Mouse (Mus musculus): Measurements from ENCODE around the gene Ccdc57. TPM values are rescaled to one million over a fixed set of nuclear protein-coding genes. Genes with fewer than 3 reads are reported as not detected.

The Ccdc57 gene
- 0.44 TPM for total RNA-seq (2023)

DNA sequence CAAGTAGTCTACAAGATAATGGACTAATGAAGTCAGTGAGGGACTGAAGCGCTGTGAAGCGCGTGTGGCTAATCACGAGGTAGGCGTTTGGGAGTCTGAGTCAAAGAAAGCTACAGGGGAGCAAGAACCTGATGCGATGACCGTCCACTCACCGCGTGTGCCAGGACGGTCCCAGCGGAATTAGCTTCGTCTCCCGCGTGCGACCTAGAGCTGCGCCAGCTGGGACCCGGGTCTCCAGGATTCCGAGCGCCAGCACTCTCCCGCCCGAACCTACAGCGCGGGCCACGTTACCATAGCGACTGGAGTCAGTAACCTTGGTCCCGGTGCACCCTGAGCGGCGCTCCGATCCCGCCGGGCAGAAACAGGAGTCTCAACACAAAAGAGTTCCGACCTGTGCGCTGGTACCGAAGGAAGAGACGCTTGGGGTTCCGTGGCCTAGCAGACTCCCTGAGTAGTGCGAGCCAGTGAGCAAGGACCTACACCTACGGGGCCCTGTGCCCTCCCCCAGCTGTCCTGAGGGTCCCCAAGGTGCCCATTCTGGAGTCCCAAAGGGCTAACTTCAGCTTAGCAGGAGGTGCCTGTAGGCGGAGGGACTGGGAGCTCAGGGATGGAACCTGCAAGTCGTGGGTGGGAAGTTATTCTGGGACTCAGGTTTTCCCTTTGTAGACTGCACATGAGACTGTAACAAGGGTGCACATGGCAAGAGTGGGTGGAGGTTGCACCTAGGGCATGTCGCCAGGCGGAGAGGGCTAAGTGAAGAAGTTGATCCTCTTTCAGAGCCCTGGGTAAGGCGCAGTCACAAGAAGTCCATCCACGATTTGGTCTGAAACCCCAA is at the start of gene Ccdc57:
Gene Ccdc57 (minus strand): TSS at position 309 of the 835 bp plus-strand sequence.

DNA sequence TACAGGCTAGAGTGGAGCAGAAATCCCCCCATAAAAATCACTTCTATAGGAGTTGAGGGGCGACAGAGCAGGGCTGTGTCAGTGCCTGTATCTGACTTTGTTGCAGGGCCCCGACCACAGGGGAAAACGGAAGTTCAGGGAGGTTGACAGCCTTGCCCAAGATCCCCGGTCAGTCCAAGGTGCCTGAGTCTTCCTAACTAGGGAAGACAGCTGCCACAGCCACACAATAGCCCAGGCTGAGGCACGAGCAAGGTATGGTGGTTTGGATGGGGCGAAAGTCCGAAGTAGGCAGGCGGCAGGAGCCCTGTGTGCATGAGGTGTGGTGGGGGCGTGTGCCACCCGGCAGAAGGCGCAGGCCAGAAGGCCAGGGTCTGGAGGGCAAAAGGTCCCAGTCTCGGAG is 15.7 kb upstream of the Ccdc57 start, which contains the start of gene Slc16a3:
Gene Slc16a3 (plus strand): TSS at position 153 of the 400 bp plus-strand sequence.

DNA sequence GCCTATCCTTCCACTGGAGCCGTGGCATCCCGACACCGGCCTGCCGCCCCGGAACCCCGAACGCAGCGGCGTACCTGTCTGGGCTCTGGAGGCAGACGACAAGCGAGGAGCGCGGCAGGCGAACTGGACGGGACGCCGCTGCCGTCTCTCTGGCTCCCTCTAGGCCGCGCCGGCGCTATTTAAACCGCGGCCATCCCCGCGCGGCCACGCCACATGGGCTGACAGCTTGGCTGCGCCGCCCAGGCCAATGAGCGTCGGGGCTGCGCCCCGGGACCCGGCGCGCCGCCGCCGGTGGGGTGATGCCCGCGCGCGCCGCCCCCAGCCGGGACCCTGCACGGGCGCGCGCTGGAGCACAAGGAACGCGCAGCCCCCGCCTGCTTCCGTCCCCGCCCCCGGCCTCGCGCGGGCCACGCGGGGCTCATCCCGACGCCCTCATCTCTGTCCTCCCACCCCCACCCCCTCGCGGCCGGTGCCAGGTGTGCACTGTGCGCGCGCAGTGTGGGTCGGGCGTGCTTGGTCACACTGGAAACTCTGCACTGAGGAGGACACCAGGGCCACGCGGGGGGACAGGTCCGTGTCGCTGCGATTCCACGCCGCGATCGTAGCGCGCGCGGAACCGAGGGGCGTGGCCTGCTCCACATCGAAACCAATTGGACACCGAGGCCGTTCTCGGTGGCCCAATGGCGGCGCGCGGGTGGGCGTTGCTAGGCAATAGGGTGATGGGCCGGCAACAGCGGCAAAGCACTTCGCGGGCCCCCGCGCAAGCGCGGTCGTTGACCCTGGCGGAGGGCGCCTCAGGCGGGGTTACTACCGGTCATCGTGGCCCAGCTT is 108.5 kb downstream of the Ccdc57 start, which contains the start of gene Fasn:
Gene Fasn (minus strand): TSS at position 592 of the 831 bp plus-strand sequence.

DNA sequence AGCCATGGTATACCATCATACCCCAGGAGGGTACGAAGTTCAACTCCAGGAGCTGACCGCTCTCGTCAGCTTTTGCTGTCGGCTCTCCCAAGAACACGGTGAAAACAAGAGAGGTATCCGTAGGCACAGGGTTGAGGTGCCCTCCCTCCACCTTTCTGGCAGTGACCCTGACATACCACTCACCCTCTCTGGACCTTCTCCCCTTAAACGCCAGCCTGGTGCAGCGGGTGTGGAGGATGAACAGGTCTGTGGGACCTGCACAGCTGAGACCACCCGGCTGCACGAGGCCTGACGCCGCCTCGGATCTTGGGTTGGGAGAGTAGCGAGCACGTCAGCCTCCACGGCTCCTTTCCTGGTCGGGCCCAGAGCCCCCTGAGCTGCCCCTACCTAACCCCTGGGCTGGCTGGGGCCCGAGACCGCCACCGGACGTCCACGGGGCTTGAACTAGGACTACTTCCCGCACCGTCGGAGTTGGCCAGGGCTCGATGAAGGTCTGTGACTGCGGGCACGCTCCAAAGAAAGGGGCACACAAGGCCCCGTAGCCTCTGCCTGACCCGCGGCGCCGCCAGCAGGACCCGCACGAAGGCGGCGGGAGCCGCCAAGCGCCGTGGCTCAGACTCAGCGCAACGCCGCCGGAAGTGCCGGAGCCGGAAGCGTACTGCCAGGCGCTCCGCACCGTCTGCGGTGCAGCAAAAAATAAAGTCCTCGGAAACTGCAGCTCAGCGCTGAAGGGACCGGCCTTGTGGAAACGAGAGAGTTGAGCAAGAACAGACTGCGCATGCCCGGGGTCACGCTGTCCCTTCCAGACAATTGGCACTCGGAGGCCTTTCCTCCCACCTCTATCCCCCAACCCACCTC is 136.7 kb downstream of the Ccdc57 start, which contains the start of gene Dus1l:
Gene Dus1l (minus strand): TSS at position 648 of the 858 bp plus-strand sequence.

DNA sequence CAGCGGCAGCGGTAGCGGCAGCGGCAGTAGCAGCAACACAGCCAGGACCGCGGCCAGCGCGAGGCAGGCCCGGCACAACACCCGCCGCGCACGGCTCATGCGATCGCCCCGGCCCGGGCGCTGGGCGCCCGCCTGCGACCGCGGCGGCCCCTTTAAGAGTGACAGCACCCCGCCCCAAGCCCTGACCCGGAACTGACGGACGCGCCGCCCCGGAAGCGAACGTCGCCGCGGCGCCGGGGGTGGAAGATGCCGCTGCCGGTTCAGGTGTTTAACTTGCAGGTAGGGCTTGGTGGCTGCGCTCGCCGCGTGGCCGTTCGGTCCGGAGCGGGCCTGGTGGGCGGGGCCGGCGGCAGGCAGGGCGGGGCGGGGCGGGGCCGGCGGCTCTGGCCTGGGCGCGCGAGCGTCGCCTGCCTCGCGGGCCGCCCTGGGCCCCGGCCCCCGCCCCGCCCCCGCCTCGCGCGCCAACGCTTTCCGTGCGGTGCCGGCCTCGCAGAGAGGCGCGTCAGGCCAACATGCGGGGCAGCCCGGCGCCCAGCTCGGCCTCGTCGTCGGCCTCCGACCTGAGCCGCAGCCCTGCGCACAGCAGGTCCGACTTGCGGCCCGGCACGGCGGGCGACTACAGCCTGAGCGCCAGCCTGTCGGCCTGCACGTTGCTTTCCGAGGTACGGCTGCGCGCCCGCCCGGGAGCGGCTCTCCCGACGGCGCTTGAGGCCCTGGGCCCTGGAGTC is 148.4 kb downstream of the Ccdc57 start, which contains the start of the genes Rfng and Gps1:
Gene Rfng (minus strand): TSS at position 144 of the 728 bp plus-strand sequence.
Gene Gps1 (plus strand): TSS at position 209 of the 728 bp plus-strand sequence.

Other genes starting within 250 kb of the Ccdc57 start
- gene Cenpx, start 219.1 kb downstream of the Ccdc57 start, total RNA-seq (2023): 18.0 TPM
- 31.1 TPM for gene Lrrc45, start 218.9 kb downstream of the Ccdc57 start, total RNA-seq (2023)
- 1.1 TPM for gene Rac3, start 211.4 kb downstream of the Ccdc57 start, total RNA-seq (2023)
- gene Dcxr, start 205.6 kb downstream of the Ccdc57 start, total RNA-seq (2023): 3.0 TPM
- gene Cbr2, start 200.8 kb downstream of the Ccdc57 start, total RNA-seq (2023): not detected
- gene Hmga1b, start 170.1 kb downstream of the Ccdc57 start, total RNA-seq (2023): 22.0 TPM
- gene Rfng, start 148.7 kb downstream of the Ccdc57 start, total RNA-seq (2023): 12.3 TPM
- gene Gps1, start 148.6 kb downstream of the Ccdc57 start, total RNA-seq (2023): 56.1 TPM
- gene Dus1l, start 136.5 kb downstream of the Ccdc57 start, total RNA-seq (2023): 51.9 TPM
- 142 TPM for gene Fasn, start 108.3 kb downstream of the Ccdc57 start, total RNA-seq (2023)
- gene Slc16a3, start 15.6 kb upstream of the Ccdc57 start, total RNA-seq (2023): 7.7 TPM
- gene Csnk1d, start 58.5 kb upstream of the Ccdc57 start, total RNA-seq (2023): 153 TPM
- 85.4 TPM for gene Cd7, start 106.5 kb upstream of the Ccdc57 start, total RNA-seq (2023)
- gene Sectm1b, start 130.7 kb upstream of the Ccdc57 start, total RNA-seq (2023): not detected
- not detected for gene Sectm1a, start 148.3 kb upstream of the Ccdc57 start, total RNA-seq (2023)
- not detected for gene Tex19.2, start 185.8 kb upstream of the Ccdc57 start, total RNA-seq (2023)
- not detected for gene Tex19.1, start 213.3 kb upstream of the Ccdc57 start, total RNA-seq (2023)
- gene Uts2r, start 227.4 kb upstream of the Ccdc57 start, total RNA-seq (2023): not detected

Data from CD4-positive naive resting alpha-beta T cell, adult 76 days (primary cell).